ENCODE assay signal across 15 mouse cellular contexts in genomic region chr11:88612141-88612540, GRCm38 (mm10).
DNase-seq lines count a peak whose midpoint lies in the region; TF ChIP-seq lines count a peak whose summit lies in the region.
"Had no signal": no experiment of that assay in that cellular context is flagged by ENCODE, and none has a peak within 500 bp of the region (broad histone marks: within the 10 kb centered on the region; RNA-seq: fewer than 3 reads in every experiment).

No protein-coding gene starts in this region.

- no peaks in the 10 kb centered on the region for H3K27me3 ChIP-seq in C2C12 (ENCODE audit: control insufficient read depth, insufficient read depth, insufficient read length)
- no peaks in the 10 kb centered on the region for H3K27me3 ChIP-seq in cerebellum, adult 2 months (ENCODE audit: control insufficient read depth, insufficient read depth, low read length)
- H3K27me3 ChIP-seq: embryonic facial prominence, embryonic 13.5 days; limb, embryonic 13.5 days; midbrain, embryonic 12.5 days had no signal

- no peaks in the 10 kb centered on the region for H3K36me3 ChIP-seq in C2C12 (ENCODE audit: control insufficient read depth, insufficient read depth)
- H3K36me3 ChIP-seq: embryonic facial prominence, embryonic 13.5 days had no signal

- DNase-seq in kidney, postnatal 14 days: peak; percentile 43
- DNase-seq in kidney, postnatal 25 days: no peak
- peak; percentile 48 to 50 for DNase-seq in gastrocnemius, adult 8-10 months (ENCODE audit: low spot score in 2 of 2)
- DNase-seq in heart, postnatal 25 days (ENCODE audit: low spot score): peak; percentile 64
- DNase-seq in cerebellum, adult 2 months: no peak
- no peak for DNase-seq in right cerebral cortex, adult 18-20 months
- no peak for DNase-seq in left cerebral cortex, postnatal 14 days (ENCODE audit: low spot score in 2 of 2)
- DNase-seq: cerebellum, postnatal 10 days; lung, embryonic 14.5 days; right cerebral cortex, postnatal 14 days had no signal

- peaks cover 4% of the 10 kb centered on the region; the same call in 1 of the 2 replicates for H3K4me1 ChIP-seq in cerebellum, adult 2 months (ENCODE audit: control insufficient read depth, insufficient read depth, low read length)

- H3K4me3 ChIP-seq in C2C12 (ENCODE audit: insufficient read depth, poor library complexity, severe bottlenecking): no peak overlapping the region
- H3K4me3 ChIP-seq in cerebellum, adult 2 months (replicated peaks; ENCODE audit: insufficient read depth, low read depth, low read length): no peak overlapping the region
- H3K4me3 ChIP-seq: embryonic facial prominence, embryonic 13.5 days; hindbrain, embryonic 10.5 days; limb, embryonic 13.5 days; midbrain, embryonic 12.5 days had no signal

- H3K79me2 ChIP-seq in C2C12 (ENCODE audit: control insufficient read depth, insufficient read depth): peaks cover 4% of the 10 kb centered on the region

- H3ac ChIP-seq in C2C12 (ENCODE audit: control insufficient read depth, insufficient read length, low read depth): no peak overlapping the region

- intact Hi-C loops in heart, postnatal 25 days (cut with DNase I): no loop called here
- intact Hi-C loops in left cerebral cortex, postnatal 14 days (cut with DNase I): no loop called here

- H3K27ac ChIP-seq in cerebellum, adult 2 months (ENCODE audit: insufficient read depth, low read length): no peak overlapping the region
- H3K27ac ChIP-seq: embryonic facial prominence, embryonic 13.5 days; hindbrain, embryonic 10.5 days; limb, embryonic 13.5 days; midbrain, embryonic 12.5 days had no signal

- WGBS in cerebellum, adult 2 months: 91% methylated on average over 7 of the region's 7 CpGs

- no peak for TF ChIP-seq POLR2A in cerebellum, adult 2 months (IDR thresholded peaks at IDR 0.05; ENCODE audit: borderline replicate concordance, insufficient read depth, low read length)

- no peaks in the 10 kb centered on the region for H3K79me3 ChIP-seq in C2C12 (ENCODE audit: low read depth)

- TF ChIP-seq CTCF in C2C12 (IDR thresholded peaks at IDR 0.05; ENCODE audit: control insufficient read depth, insufficient read depth, insufficient read length): no peak
- TF ChIP-seq CTCF in cerebellum, adult 2 months (IDR thresholded peaks at IDR 0.05; ENCODE audit: borderline replicate concordance, insufficient read depth, low read depth, low read length): no peak

TF ChIP-seq in C2C12, 6 proteins besides CTCF, POLR2A, EP300 and RAD21:
- TF ChIP-seq MAX (IDR thresholded peaks at IDR 0.05) (no peak), MYOD1 (IDR thresholded peaks at IDR 0.05; ENCODE audit: control insufficient read depth, insufficient read length, low read depth) (no peak), USF1 (IDR thresholded peaks at IDR 0.05; ENCODE audit: low read depth) (no peak), MYOG (IDR thresholded peaks at IDR 0.05; ENCODE audit: control insufficient read depth, extremely low read depth, insufficient read length) (no peak), CEBPB (IDR thresholded peaks at IDR 0.05; ENCODE audit: low read depth) (peak; percentile 45), FOSL1 (IDR thresholded peaks at IDR 0.05; ENCODE audit: insufficient read depth, low read length, poor library complexity, severe bottlenecking) (no peak)
TF ChIP-seq in C2C12: peak in this region for 1.

Comparison
In these comparisons a context has a peak if more than half of its experiments do, and no peak if none do; other contexts are left out.
1. DNase-seq: peak in kidney, postnatal 14 days (single experiment), gastrocnemius, adult 8-10 months (2 of 2) and heart, postnatal 25 days (single experiment); none in kidney, postnatal 25 days (0 of 2), cerebellum, adult 2 months (0 of 2), right cerebral cortex, adult 18-20 months (single experiment) and left cerebral cortex, postnatal 14 days (0 of 2).